In the genomic region with DNA sequence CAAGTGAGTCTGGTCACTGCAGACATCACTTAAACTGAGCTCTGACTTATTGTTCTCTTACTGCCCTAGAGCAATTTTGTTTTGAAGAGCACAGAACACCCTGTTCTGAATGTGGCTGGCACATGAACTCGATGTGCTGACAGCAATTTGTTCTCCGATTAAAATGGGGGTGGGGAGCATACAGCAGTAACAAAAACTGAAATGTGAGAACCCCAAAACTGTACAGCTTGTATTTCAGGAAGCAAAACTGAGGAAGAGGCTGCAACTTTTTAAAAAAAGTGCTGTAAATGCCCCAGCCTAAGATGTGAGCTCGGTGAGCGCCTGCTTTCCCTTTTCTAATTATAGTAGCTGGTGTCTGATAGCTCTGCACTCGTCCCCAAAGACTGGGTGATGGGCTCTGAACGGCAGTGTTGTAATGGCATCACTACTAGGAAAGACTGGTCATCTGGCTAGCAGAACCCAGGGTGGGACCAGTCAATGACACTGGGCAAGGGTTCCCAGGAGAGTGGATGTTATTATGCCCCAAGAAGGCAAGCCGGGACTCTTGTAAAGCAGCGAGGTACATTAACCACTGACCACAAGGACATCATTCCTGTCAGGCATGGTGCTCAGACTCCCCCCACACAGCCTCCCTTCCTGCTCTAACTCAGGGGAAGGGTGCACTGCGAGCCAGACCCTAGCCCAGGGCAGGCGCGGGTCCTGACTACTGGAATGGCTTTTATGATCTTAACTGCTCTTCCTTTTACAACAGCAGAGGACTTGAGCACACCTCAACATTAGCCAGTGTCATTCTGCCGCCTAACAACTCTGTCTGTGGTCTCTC, we compare ENCODE assay signal across 8 mouse cellular contexts. TPM values are rescaled to one million over a fixed set of nuclear protein-coding genes. Genes with fewer than 3 reads are reported as not detected.
A peak's percentile ranks its signal among the peaks of the same experiment; 100 is the strongest.
DNase-seq lines count a peak whose midpoint lies in the region; ATAC-seq lines count a peak whose summit lies in the region.

No protein-coding gene starts in this region.

- peak overlapping the region; percentile 56 for H3K27ac ChIP-seq in neural tube, embryonic 13.5 days (replicated peaks)
- H3K27ac ChIP-seq in neural tube, embryonic 15.5 days (replicated peaks): no peak overlapping the region
- 0 out of 2 replicates have a peak overlapping the region, but pooled peaks have one; percentile 0 for H3K27ac ChIP-seq in limb, embryonic 10.5 days
- peak overlapping the region; percentile 52; the same call in 1 of the 2 replicates for H3K27ac ChIP-seq in stomach, embryonic 14.5 days (ENCODE audit: low read length)

- no peaks in the 10 kb centered on the region for H3K9me3 ChIP-seq in neural tube, embryonic 13.5 days
- H3K9me3 ChIP-seq in neural tube, embryonic 15.5 days (replicated peaks): no peaks in the 10 kb centered on the region
- H3K9me3 ChIP-seq in limb, embryonic 10.5 days (replicated peaks): no peaks in the 10 kb centered on the region
- no peaks in the 10 kb centered on the region for H3K9me3 ChIP-seq in stomach, embryonic 14.5 days (ENCODE audit: control insufficient read depth, low read depth, low read length)

- no peak overlapping the region for H3K4me3 ChIP-seq in neural tube, embryonic 13.5 days
- H3K4me3 ChIP-seq in neural tube, embryonic 15.5 days (replicated peaks): no peak overlapping the region
- H3K4me3 ChIP-seq in limb, embryonic 10.5 days: no peak overlapping the region
- no peak overlapping the region for H3K4me3 ChIP-seq in stomach, embryonic 14.5 days (ENCODE audit: low read depth, low read length)

- peaks cover 38% of the 10 kb centered on the region for H3K4me1 ChIP-seq in neural tube, embryonic 13.5 days (replicated peaks)
- peaks cover 15% of the 10 kb centered on the region for H3K4me1 ChIP-seq in neural tube, embryonic 15.5 days
- H3K4me1 ChIP-seq in limb, embryonic 10.5 days: peaks cover 10% of the 10 kb centered on the region; the same call in 1 of the 2 replicates
- peaks cover 14% of the 10 kb centered on the region; the same call in 1 of the 2 replicates for H3K4me1 ChIP-seq in stomach, embryonic 14.5 days (ENCODE audit: control insufficient read depth, insufficient read depth, low read length)

- H3K9ac ChIP-seq in neural tube, embryonic 13.5 days: no peak overlapping the region
- H3K9ac ChIP-seq in neural tube, embryonic 15.5 days (replicated peaks): no peak overlapping the region
- no peak overlapping the region for H3K9ac ChIP-seq in stomach, embryonic 14.5 days (replicated peaks; ENCODE audit: low read depth, low read length)

- no peak overlapping the region for H3K4me2 ChIP-seq in neural tube, embryonic 13.5 days
- H3K4me2 ChIP-seq in neural tube, embryonic 15.5 days: no peak overlapping the region
- no peak overlapping the region for H3K4me2 ChIP-seq in stomach, embryonic 14.5 days (replicated peaks; ENCODE audit: low read depth, low read length)

- H3K36me3 ChIP-seq in neural tube, embryonic 13.5 days: peaks cover 4% of the 10 kb centered on the region; the same call in 1 of the 2 replicates
- no peaks in the 10 kb centered on the region for H3K36me3 ChIP-seq in neural tube, embryonic 15.5 days
- peaks cover 27% of the 10 kb centered on the region for H3K36me3 ChIP-seq in limb, embryonic 10.5 days
- H3K36me3 ChIP-seq in stomach, embryonic 14.5 days (ENCODE audit: control insufficient read depth, insufficient read depth, low read length): no peaks in the 10 kb centered on the region; the same call in none of the 2 replicates

- 38% methylated on average over 12 of the region's 12 CpGs for WGBS in neural tube, embryonic 13.5 days
- 35% methylated on average over 12 of the region's 12 CpGs for WGBS in neural tube, embryonic 15.5 days
- WGBS in limb, embryonic 10.5 days: 51% methylated on average over 12 of the region's 12 CpGs
- 52% methylated on average over 12 of the region's 12 CpGs for WGBS in stomach, embryonic 14.5 days

- H3K27me3 ChIP-seq in neural tube, embryonic 13.5 days: no peaks in the 10 kb centered on the region
- no peaks in the 10 kb centered on the region for H3K27me3 ChIP-seq in neural tube, embryonic 15.5 days (replicated peaks)
- H3K27me3 ChIP-seq in limb, embryonic 10.5 days (ENCODE audit: low read depth, poor library complexity, severe bottlenecking): no peaks in the 10 kb centered on the region
- H3K27me3 ChIP-seq in stomach, embryonic 14.5 days (ENCODE audit: control insufficient read depth, insufficient read depth, low read length): no peaks in the 10 kb centered on the region

- peak; percentile 77 for DNase-seq in gonadal fat pad, adult 2 months (ENCODE audit: low read depth)
- DNase-seq in limb, embryonic 10.5 days (ENCODE audit: low spot score): no peak
- no peak for DNase-seq in B cell, adult 2 months
- DNase-seq in urinary bladder, postnatal 25 days (ENCODE audit: low spot score): no peak
- no peak for DNase-seq in thymus, postnatal 4 days

- ATAC-seq in neural tube, embryonic 13.5 days (ENCODE audit: low read depth): no peak
- ATAC-seq in neural tube, embryonic 15.5 days (ENCODE audit: low FRiP score): no peak
- no peak for ATAC-seq in stomach, embryonic 14.5 days (ENCODE audit: insufficient number of reproducible peaks, insufficient read depth, low FRiP score, low read depth)

RNA-seq across cellular contexts. Expression of a gene that starts 55.4 kb away (rescaled TPM):
- polyA plus RNA-seq in neural tube, embryonic 13.5 days (2015; fragmentation: Nextera tagmentation; extraction: Ambion mirVana): 2.7 and 2.8 TPM in 2 replicates
- 1.1 and 1.5 TPM in 2 replicates for polyA plus RNA-seq in neural tube, embryonic 15.5 days (2015; fragmentation: Nextera tagmentation; extraction: Ambion mirVana)
- polyA plus RNA-seq in gonadal fat pad, adult 2 months (2012; rRNA removed): 1.3 and 1.7 TPM in 2 replicates
- 3.4 and 4.1 TPM in 2 replicates for polyA plus RNA-seq in limb, embryonic 10.5 days (2016; fragmentation: Nextera tagmentation; extraction: Ambion mirVana)
- 5.2 and 6.6 TPM in 2 replicates for polyA plus RNA-seq in stomach, embryonic 14.5 days (2014; fragmentation: Nextera tagmentation; extraction: Ambion mirVana)
